Mouse (Mus musculus) lung, embryonic 15.5 days (tissue): Measurements from ENCODE around the gene Cog5. TPM values are rescaled to one million over a fixed set of nuclear protein-coding genes. Genes with fewer than 3 reads are reported as not detected.

Source experiments
- ATAC-seq: fragments of 200-750 bp; cut with Nextera tagmentation; 2 replicates; pipeline ENCODE4 v1.8.0; 2017; ENCODE audit warnings: moderate number of reproducible peaks, borderline replicate concordance; ENCODE audit not compliant: low FRiP score, low TSS enrichment; ENCODE audit errors: extremely low read depth
- H3K27ac ChIP-seq: fragments of 300-500 bp; sonication (generic); 2 replicates; pipeline ENCODE4 v1.5.1; 2015; ENCODE audit warnings: moderate library complexity, mild to moderate bottlenecking, inconsistent platforms
- H3K27me3 ChIP-seq: fragments of 300-500 bp; sonication (generic); 2 replicates; pipeline ENCODE4 v1.6.1; 2015; ENCODE audit warnings: inconsistent platforms
- H3K36me3 ChIP-seq: fragments of 300-500 bp; sonication (generic); 2 replicates; pipeline ENCODE4 v1.6.1; 2015; ENCODE audit warnings: inconsistent platforms
- H3K4me1 ChIP-seq: fragments of 300-500 bp; sonication (generic); 2 replicates; pipeline ENCODE4 v1.6.1; 2015; ENCODE audit warnings: inconsistent platforms
- H3K4me2 ChIP-seq: fragments of 300-500 bp; sonication (generic); 2 replicates; pipeline ENCODE4 v1.6.1; 2015; ENCODE audit warnings: inconsistent platforms, mild to moderate bottlenecking, moderate library complexity
- H3K4me3 ChIP-seq: fragments of 300-500 bp; sonication (generic); 2 replicates; pipeline ENCODE4 v1.5.1; 2015; ENCODE audit warnings: mild to moderate bottlenecking, inconsistent platforms
- H3K9ac ChIP-seq: fragments of 300-500 bp; sonication (generic); 2 replicates; pipeline ENCODE4 v1.6.1; 2015; ENCODE audit warnings: inconsistent platforms
- H3K9me3 ChIP-seq: fragments of 300-500 bp; sonication (generic); 2 replicates; pipeline ENCODE4 v1.6.1; 2016; ENCODE audit warnings: inconsistent platforms
- WGBS: fragments of 180-500 bp; shearing (Covaris S2); methylation state at CpG from one replicate; pipeline ENCODE4 v1.1.7; 2015; 5-methylcytosine and 5-hydroxymethylcytosine counted together
- polyA plus RNA-seq: library from polyadenylated mRNA; unstranded; fragments of >200 nt; fragmentation: Nextera tagmentation; extraction: Ambion mirVana; gene quantifications from 2 replicates; pipeline ENCODE4 v1.2.1, GENCODE M21; 2015

The Cog5 gene
- polyA plus RNA-seq, 1 experiment from 2014 or later, result 26.1 TPM

GRCm38 (mm10) chr12:31900391-31900914 is 245.8 kb downstream of the Cog5 start:
- H3K4me2 ChIP-seq, result no peak overlapping the region
- no peak overlapping the region for H3K9ac ChIP-seq
- peaks cover 4% of the 10 kb centered on the region for H3K4me1 ChIP-seq
- no peaks in the 10 kb centered on the region for H3K27me3 ChIP-seq
- H3K27ac ChIP-seq, result no peak overlapping the region
- 76% methylated on average over 4 of the region's 4 CpGs for WGBS
- ATAC-seq, result no peak
- no peaks in the 10 kb centered on the region for H3K36me3 ChIP-seq
- no peak overlapping the region for H3K4me3 ChIP-seq
- no peaks in the 10 kb centered on the region for H3K9me3 ChIP-seq

DNA sequence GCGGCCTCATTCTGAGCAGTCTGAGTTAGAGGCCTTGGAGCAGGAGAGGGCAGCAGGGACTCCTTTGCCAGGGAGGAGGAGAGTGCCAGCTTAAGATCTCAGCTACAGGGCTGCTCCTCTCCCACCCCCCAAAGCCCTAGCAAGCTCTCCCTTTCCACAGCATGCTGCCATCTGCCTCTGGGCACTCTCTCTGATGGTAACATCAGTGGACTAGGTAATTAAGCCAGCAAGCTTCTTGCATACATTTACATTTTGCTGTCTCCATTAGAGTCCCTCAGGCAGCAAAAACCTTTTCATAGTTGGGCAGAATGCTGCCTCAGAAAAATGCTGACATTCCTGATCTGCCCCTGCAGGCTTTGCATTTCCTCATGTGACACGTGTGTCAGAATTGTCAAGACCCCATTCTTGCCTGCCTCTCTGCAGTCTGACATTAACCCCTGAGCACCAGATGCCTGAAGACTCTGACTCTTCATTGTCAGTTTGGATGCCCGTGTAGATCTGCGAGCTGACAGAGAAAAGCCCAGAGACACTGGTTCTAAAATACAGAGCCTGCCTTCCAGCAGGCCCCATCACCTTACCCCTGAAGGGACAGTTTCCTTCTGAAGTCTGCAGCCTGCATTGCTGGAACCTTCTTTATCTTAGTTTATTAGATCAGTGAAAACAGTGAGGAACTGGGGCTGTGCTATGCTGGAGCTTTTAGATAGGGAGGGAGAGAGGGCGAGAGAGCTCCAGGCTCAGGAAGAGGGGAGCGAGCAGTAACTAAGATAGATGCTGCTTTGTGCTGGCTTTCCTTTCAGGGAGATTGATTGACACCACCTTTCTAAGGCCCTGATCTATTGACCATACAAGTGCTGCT is 251.3 kb downstream of the Cog5 start:
- ATAC-seq, result no peak
- Histone ChIP-seq H3K27me3 (no peaks in the 10 kb centered on the region), H3K9ac (no peak overlapping the region), H3K9me3 (no peaks in the 10 kb centered on the region), H3K4me3 (no peak overlapping the region), H3K4me1 (no peaks in the 10 kb centered on the region), H3K36me3 (no peaks in the 10 kb centered on the region), H3K27ac (no peak overlapping the region), H3K4me2 (no peak overlapping the region)
- WGBS, result 51% methylated on average over 6 of the region's 6 CpGs

GRCm38 (mm10) chr12:31907436-31907835 is 252.8 kb downstream of the Cog5 start:
- Histone ChIP-seq H3K27me3 (no peaks in the 10 kb centered on the region), H3K36me3 (no peaks in the 10 kb centered on the region), H3K4me3 (no peak overlapping the region), H3K9me3 (no peaks in the 10 kb centered on the region), H3K4me2 (no peak overlapping the region), H3K27ac (no peak overlapping the region), H3K4me1 (no peaks in the 10 kb centered on the region), H3K9ac (no peak overlapping the region)
- WGBS, result 96% methylated on average over 2 of the region's 2 CpGs
- ATAC-seq, result no peak

DNA sequence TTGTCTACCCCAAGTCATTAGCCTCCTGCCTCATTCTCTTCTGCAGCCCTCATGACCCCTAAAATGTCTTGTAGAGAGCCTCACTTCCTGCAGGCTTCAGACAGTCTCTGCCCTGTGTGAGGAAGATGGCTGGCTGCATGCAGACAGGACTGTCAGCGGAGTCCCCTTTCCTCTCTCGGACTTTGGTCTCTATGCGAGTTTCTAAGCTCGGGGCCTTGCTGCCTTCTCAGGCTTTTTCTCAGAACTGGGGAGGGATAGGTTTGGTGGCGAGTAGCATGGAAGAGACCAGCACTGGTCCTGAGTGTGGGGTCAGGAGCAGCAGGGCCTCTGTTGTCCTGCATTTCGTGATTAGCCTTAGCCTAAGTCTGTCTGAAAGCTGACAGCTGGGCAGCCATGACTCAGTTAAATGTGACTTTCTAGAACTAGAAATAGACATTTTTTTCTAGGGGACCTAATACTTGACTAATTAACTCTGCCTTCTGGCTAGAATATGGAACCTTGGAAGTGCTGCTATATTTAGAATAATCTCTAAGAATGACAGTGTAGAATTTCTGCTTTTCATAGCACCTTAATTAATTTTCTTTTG is 258.4 kb downstream of the Cog5 start:
- no peak overlapping the region for H3K27ac ChIP-seq
- H3K4me3 ChIP-seq, result no peak overlapping the region
- H3K27me3 ChIP-seq, result no peaks in the 10 kb centered on the region
- H3K9me3 ChIP-seq, result no peaks in the 10 kb centered on the region
- WGBS, result 80% methylated on average over 6 of the region's 6 CpGs
- no peaks in the 10 kb centered on the region for H3K36me3 ChIP-seq
- no peak for ATAC-seq
- H3K4me1 ChIP-seq, result no peaks in the 10 kb centered on the region
- H3K9ac ChIP-seq, result no peak overlapping the region
- no peak overlapping the region for H3K4me2 ChIP-seq

DNA sequence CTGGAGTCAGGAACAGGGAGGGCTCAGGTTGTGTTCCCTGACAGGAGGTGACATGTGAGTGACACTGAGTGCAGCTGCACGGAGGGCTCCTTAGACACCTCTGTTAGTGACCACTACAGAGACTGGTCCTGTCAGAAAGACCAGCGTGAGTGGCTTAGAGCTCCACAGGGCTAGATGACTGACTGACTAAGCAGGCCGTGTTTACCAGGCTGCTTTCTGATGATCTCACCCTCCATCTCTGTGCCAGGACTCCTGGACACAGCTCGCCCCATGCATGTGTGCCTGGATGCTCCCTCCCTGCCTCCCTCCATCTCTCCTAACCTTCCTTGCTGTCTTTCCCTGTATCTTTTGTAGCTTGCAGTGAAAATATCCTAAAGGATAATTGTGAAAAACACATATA is 258.9 kb downstream of the Cog5 start:
- 41% methylated on average over 4 of the region's 4 CpGs for WGBS
- Histone ChIP-seq H3K4me2 (no peak overlapping the region), H3K9ac (no peak overlapping the region), H3K9me3 (no peaks in the 10 kb centered on the region), H3K36me3 (no peaks in the 10 kb centered on the region), H3K27me3 (no peaks in the 10 kb centered on the region), H3K27ac (no peak overlapping the region), H3K4me3 (no peak overlapping the region), H3K4me1 (no peaks in the 10 kb centered on the region)
- no peak for ATAC-seq

DNA sequence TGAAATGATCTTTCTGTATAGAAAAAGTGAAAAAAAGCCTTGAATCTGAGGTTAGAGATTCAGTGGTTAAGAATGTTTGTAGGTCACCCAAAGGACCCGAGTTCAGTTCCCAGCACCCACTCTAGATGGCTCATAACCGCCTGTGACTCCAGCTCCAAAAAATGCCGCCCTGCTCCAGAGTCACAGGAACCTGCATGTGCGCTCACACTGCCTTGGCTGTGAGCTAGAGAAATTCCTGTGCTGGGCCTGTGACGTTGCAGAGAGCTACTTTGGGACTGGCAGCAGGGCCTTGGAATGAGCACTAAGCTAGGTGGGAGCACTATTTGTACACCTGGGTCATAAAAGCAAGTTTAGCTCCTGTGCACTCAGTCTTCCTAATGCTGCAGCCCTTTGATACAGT is 262.0 kb downstream of the Cog5 start:
- WGBS, result 91% methylated on average over 5 of the region's 5 CpGs

DNA sequence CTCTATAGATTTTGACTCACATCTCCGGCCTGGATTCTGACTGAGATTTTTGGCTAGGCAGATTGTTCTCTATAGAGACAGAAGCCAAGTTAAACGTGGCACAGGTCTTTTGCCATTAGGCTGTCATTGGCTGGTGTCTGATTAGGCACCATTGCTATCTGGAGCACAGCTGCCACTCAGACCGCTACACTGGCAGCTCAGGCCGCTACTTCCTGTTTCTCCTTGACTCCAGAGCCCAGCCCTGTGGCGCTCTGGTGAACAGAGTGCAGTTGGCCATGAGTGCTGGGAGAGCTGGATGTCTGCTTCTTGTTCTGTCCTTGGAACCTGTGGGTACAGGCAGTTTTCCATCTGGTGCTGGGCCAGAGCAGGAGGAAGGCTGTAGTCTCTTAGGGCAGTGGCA is 262.6 kb downstream of the Cog5 start:
- Histone ChIP-seq H3K9ac (no peak overlapping the region), H3K27ac (no peak overlapping the region), H3K27me3 (no peaks in the 10 kb centered on the region), H3K4me1 (no peaks in the 10 kb centered on the region), H3K36me3 (peaks cover 7% of the 10 kb centered on the region; the same call in 1 of the 2 replicates), H3K4me2 (no peak overlapping the region), H3K4me3 (no peak overlapping the region), H3K9me3 (no peaks in the 10 kb centered on the region)
- no peak for ATAC-seq
- 74% methylated on average over 5 of the region's 5 CpGs for WGBS

More for the DNA sequence above, 262.0 kb downstream of the Cog5 start:
- Histone ChIP-seq H3K4me1 (no peaks in the 10 kb centered on the region), H3K4me2 (no peak overlapping the region), H3K4me3 (no peak overlapping the region), H3K27me3 (no peaks in the 10 kb centered on the region), H3K9ac (no peak overlapping the region), H3K9me3 (no peaks in the 10 kb centered on the region), H3K36me3 (peaks cover 7% of the 10 kb centered on the region; the same call in 1 of the 2 replicates), H3K27ac (no peak overlapping the region)
- no peak for ATAC-seq

DNA sequence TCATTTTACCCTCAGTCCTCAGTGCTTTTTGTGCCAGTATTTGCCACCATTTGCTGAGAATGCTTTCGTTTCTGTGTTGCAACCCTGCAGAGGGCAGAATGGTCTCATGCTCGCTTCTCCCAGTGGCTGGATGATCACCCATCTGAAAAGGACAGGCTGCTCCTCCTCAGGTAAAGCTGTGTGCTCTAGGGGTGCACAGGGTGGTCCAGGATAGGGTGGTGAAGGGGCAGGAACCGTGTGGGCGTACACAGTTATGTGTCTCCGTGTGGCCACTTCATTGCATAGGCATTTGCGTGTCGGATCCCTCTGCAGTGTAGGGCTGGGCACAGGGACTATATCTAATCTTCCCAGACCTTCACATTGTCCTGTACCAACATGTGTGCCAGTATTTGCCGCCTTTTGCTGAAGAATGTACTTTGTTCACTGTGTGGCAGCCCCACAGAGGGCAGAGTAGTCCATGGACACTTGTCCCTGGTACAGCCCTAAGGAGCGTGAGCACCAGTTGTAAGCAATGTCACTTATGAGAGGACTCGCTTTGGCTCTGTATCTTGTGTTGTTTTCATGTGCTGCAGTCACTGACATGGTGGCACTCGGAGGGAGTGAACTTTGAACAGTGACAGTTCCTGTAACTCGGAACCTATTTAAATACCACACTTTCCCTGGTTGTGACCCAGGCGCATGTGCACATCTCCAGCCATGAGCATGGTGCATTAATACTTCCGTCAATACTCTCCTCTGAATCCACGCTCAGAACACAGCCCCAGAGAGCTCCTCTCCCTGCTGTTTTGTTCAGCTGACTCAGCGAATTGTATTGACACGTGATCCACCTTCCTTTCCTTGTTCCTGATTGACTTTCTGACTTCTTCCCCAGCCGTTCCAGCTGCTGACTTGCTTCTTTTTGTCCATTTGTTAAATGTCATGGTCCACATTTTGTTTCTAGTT is 266.1 kb downstream of the Cog5 start:
- H3K9ac ChIP-seq, result no peak overlapping the region
- H3K4me2 ChIP-seq, result no peak overlapping the region
- no peaks in the 10 kb centered on the region for H3K4me1 ChIP-seq
- H3K27me3 ChIP-seq, result no peaks in the 10 kb centered on the region
- no peak overlapping the region for H3K4me3 ChIP-seq
- 82% methylated on average over 18 of the region's 18 CpGs for WGBS
- H3K36me3 ChIP-seq, result peaks cover 28% of the 10 kb centered on the region
- no peak for ATAC-seq
- H3K9me3 ChIP-seq, result no peaks in the 10 kb centered on the region
- no peak overlapping the region for H3K27ac ChIP-seq

DNA sequence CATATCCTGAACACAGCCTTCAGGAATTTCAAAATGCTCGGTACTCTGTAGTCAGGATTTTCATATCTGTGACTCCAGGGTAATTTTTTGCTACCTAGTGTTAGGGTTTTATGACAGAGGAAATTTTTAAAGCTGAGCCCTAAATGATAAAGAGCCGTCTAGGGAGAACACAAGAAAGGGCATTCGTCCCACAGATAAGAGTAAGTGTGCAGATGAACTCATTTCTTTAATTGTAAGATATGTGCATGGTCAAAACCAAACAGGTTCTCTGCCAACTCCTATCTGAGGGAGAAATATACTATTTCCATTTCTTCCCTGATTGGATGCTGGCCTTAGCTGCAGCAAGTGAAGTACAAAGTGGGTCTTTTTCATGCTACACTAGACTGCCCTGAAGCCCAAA is 269.5 kb downstream of the Cog5 start:
- Histone ChIP-seq H3K9me3 (no peaks in the 10 kb centered on the region), H3K36me3 (peaks cover 50% of the 10 kb centered on the region), H3K27me3 (no peaks in the 10 kb centered on the region), H3K4me1 (peaks cover 2% of the 10 kb centered on the region; the same call in 1 of the 2 replicates), H3K9ac (no peak overlapping the region), H3K27ac (no peak overlapping the region), H3K4me3 (no peak overlapping the region), H3K4me2 (no peak overlapping the region)
- no peak for ATAC-seq
- WGBS, result 81% methylated on average over 3 of the region's 3 CpGs

- WGBS, result 86% methylated on average over 6 of the region's 6 CpGs
- no peak overlapping the region for H3K4me2 ChIP-seq
- peaks cover 2% of the 10 kb centered on the region; the same call in 1 of the 2 replicates for H3K4me1 ChIP-seq
- H3K9ac ChIP-seq, result no peak overlapping the region
- ATAC-seq, result no peak
- no peak overlapping the region for H3K27ac ChIP-seq
- H3K36me3 ChIP-seq, result peaks cover 53% of the 10 kb centered on the region
- no peaks in the 10 kb centered on the region for H3K9me3 ChIP-seq
- H3K4me3 ChIP-seq, result no peak overlapping the region
- no peaks in the 10 kb centered on the region for H3K27me3 ChIP-seq
Observed at GRCm38 (mm10) chr12:31925343-31925742, 270.7 kb downstream of the Cog5 start.

DNA sequence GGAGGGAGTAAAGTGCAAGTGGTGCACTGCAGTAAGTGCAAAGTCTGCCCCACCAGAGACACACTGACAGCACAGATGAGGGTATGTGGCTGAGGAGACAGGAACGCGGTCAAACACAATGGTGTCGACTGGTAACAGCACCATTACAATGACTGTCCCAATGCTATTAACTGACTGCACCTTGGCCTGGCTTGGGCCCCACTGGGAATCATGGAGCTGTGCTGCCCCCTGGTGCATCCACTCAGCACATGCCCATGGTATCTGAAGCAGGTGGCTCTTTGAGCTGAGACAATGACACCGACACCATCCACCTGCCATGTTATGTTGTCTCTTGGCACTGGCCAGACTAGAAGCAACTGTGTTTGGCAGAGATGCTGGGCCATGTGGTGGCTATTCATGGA is 272.0 kb downstream of the Cog5 start:
- WGBS, result 65% methylated on average over 4 of the region's 4 CpGs
- Histone ChIP-seq H3K9me3 (no peaks in the 10 kb centered on the region), H3K4me1 (peaks cover 2% of the 10 kb centered on the region; the same call in 1 of the 2 replicates), H3K36me3 (peaks cover 64% of the 10 kb centered on the region), H3K4me3 (no peak overlapping the region), H3K27me3 (no peaks in the 10 kb centered on the region), H3K4me2 (no peak overlapping the region), H3K9ac (no peak overlapping the region), H3K27ac (no peak overlapping the region)
- ATAC-seq, result peak; percentile 49; the same call in 1 of the 2 replicates
